Mouse (Mus musculus): ENCODE measurements around the gene Neb.

DNA sequence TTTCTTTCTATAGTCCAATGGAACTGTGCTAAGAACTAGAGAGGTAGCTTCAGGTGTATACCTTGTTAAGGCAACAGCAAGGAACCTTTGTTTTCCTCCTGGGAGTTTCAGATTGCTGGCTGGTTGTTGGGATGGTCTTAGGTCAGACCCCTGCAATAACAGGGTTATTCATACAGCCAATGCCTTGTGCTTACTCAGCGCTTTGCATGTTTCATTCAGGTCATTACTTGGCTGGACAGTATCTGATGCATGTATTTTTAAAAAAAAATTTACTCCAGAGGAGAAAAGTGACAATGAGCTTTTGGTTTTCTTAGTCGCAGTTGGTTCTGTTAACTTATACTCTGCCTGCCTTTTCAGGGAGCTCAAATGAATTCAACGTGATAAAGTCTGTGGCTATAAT, 49.1 kb upstream of the Neb start:
- TF ChIP-seq CTCF (conservative IDR thresholded peaks at IDR 0.05; ENCODE audit: low read length) (no peak), NANOG (IDR thresholded peaks at IDR 0.05; ENCODE audit: borderline replicate concordance, low read length) (no peak)
